Mouse (Mus musculus): ENCODE measurements around the gene Lrrc32. TPM values are rescaled to one million over a fixed set of nuclear protein-coding genes. Genes with fewer than 3 reads are reported as not detected.

Lrrc32 gene
- polyA plus RNA-seq (2016; fragmentation: Nextera tagmentation; extraction: Ambion mirVana), result 4.1 and 4.3 TPM in 2 replicates

GRCm38 (mm10) chr7:98489131-98489530, at the start of gene Lrrc32:
TSS of gene Lrrc32 (plus strand) at chr7:98489283.
- Histone ChIP-seq H3K27me3 (peaks cover 40% of the 10 kb centered on the region), H3K4me2 (replicated peaks) (peak within 1 kb of the TSS; percentile 81), H3K36me3 (no peaks in the 10 kb centered on the region), H3K4me3 (peak within 1 kb of the TSS; percentile 49), H3K9me3 (no peaks in the 10 kb centered on the region), H3K4me1 (peaks cover 12% of the 10 kb centered on the region), H3K9ac (replicated peaks) (peak within 1 kb of the TSS; percentile 57), H3K27ac (replicated peaks) (no peak within 1 kb of the TSS)
- WGBS, result 56% methylated on average over 6 of the region's 6 CpGs
- ATAC-seq (ENCODE audit: low FRiP score, low read depth), result no peak

GRCm38 (mm10) chr7:98439956-98440466, 49.1 kb upstream of the Lrrc32 start, which contains the start of gene Gucy2d:
TSS of gene Gucy2d (plus strand) at chr7:98440416.
- Histone ChIP-seq H3K36me3 (no peaks in the 10 kb centered on the region), H3K4me2 (replicated peaks) (no peak within 1 kb of the TSS), H3K27ac (replicated peaks) (no peak within 1 kb of the TSS), H3K9me3 (no peaks in the 10 kb centered on the region), H3K4me3 (no peak within 1 kb of the TSS), H3K27me3 (no peaks in the 10 kb centered on the region), H3K4me1 (no peaks in the 10 kb centered on the region), H3K9ac (replicated peaks) (no peak within 1 kb of the TSS)
- ATAC-seq (ENCODE audit: low FRiP score, low read depth), result no peak
- 58% methylated on average over 10 of the region's 10 CpGs for WGBS

GRCm38 (mm10) chr7:98446873-98447272, 42.2 kb upstream of the Lrrc32 start:
- H3K27ac ChIP-seq (replicated peaks), result no peak overlapping the region
- H3K9me3 ChIP-seq, result no peaks in the 10 kb centered on the region
- H3K4me3 ChIP-seq, result no peak overlapping the region
- no peaks in the 10 kb centered on the region for H3K27me3 ChIP-seq
- no peak overlapping the region for H3K4me2 ChIP-seq (replicated peaks)
- ATAC-seq (ENCODE audit: low FRiP score, low read depth), result no peak
- WGBS, result 81% methylated on average over 3 of the region's 3 CpGs
- no peaks in the 10 kb centered on the region for H3K4me1 ChIP-seq
- no peak overlapping the region for H3K9ac ChIP-seq (replicated peaks)
- H3K36me3 ChIP-seq, result no peaks in the 10 kb centered on the region

- Histone ChIP-seq H3K27ac (replicated peaks) (no peak overlapping the region), H3K36me3 (no peaks in the 10 kb centered on the region), H3K9me3 (no peaks in the 10 kb centered on the region), H3K4me3 (no peak overlapping the region), H3K9ac (replicated peaks) (no peak overlapping the region), H3K4me2 (replicated peaks) (no peak overlapping the region), H3K27me3 (no peaks in the 10 kb centered on the region), H3K4me1 (no peaks in the 10 kb centered on the region)
- 65% methylated on average over 11 of the region's 11 CpGs for WGBS
- no peak for ATAC-seq (ENCODE audit: low FRiP score, low read depth)
Measured at GRCm38 (mm10) chr7:98447585-98448308, 41.3 kb upstream of the Lrrc32 start.

- no peaks in the 10 kb centered on the region for H3K27me3 ChIP-seq
- H3K9me3 ChIP-seq, result no peaks in the 10 kb centered on the region
- H3K27ac ChIP-seq (replicated peaks), result no peak overlapping the region
- 93% methylated on average over 5 of the region's 5 CpGs for WGBS
- no peaks in the 10 kb centered on the region for H3K4me1 ChIP-seq
- H3K9ac ChIP-seq (replicated peaks), result no peak overlapping the region
- no peak overlapping the region for H3K4me3 ChIP-seq
- no peak overlapping the region for H3K4me2 ChIP-seq (replicated peaks)
- ATAC-seq (ENCODE audit: low FRiP score, low read depth), result no peak
- no peaks in the 10 kb centered on the region for H3K36me3 ChIP-seq
Measured at GRCm38 (mm10) chr7:98448309-98448630, 40.8 kb upstream of the Lrrc32 start.

- H3K4me3 ChIP-seq, result no peak overlapping the region
- no peak overlapping the region for H3K9ac ChIP-seq (replicated peaks)
- H3K4me2 ChIP-seq (replicated peaks), result no peak overlapping the region
- no peaks in the 10 kb centered on the region for H3K36me3 ChIP-seq
- no peaks in the 10 kb centered on the region for H3K9me3 ChIP-seq
- H3K27ac ChIP-seq (replicated peaks), result no peak overlapping the region
- ATAC-seq (ENCODE audit: low FRiP score, low read depth), result no peak
- no peaks in the 10 kb centered on the region for H3K27me3 ChIP-seq
- WGBS, result 91% methylated on average over 9 of the region's 9 CpGs
- H3K4me1 ChIP-seq, result no peaks in the 10 kb centered on the region
Measured at GRCm38 (mm10) chr7:98449696-98450095, 39.4 kb upstream of the Lrrc32 start.

GRCm38 (mm10) chr7:98454397-98455120, 34.5 kb upstream of the Lrrc32 start:
- Histone ChIP-seq H3K4me2 (replicated peaks) (no peak overlapping the region), H3K9ac (replicated peaks) (no peak overlapping the region), H3K36me3 (no peaks in the 10 kb centered on the region), H3K27me3 (no peaks in the 10 kb centered on the region), H3K4me3 (no peak overlapping the region), H3K4me1 (peaks cover 3% of the 10 kb centered on the region; the same call in 1 of the 2 replicates), H3K9me3 (no peaks in the 10 kb centered on the region), H3K27ac (replicated peaks) (no peak overlapping the region)
- no peak for ATAC-seq (ENCODE audit: low FRiP score, low read depth)
- 79% methylated on average over 10 of the region's 10 CpGs for WGBS

- Histone ChIP-seq H3K4me2 (replicated peaks) (no peak overlapping the region), H3K27me3 (no peaks in the 10 kb centered on the region), H3K9me3 (no peaks in the 10 kb centered on the region), H3K4me1 (no peaks in the 10 kb centered on the region), H3K4me3 (no peak overlapping the region), H3K36me3 (no peaks in the 10 kb centered on the region), H3K9ac (replicated peaks) (no peak overlapping the region), H3K27ac (replicated peaks) (no peak overlapping the region)
- ATAC-seq (ENCODE audit: low FRiP score, low read depth), result no peak
- 77% methylated on average over 7 of the region's 7 CpGs for WGBS
Measured at GRCm38 (mm10) chr7:98460319-98460718, 28.8 kb upstream of the Lrrc32 start.

GRCm38 (mm10) chr7:98469089-98469488, 20.0 kb upstream of the Lrrc32 start:
- Histone ChIP-seq H3K36me3 (no peaks in the 10 kb centered on the region), H3K4me3 (no peak overlapping the region), H3K4me2 (replicated peaks) (no peak overlapping the region), H3K27me3 (no peaks in the 10 kb centered on the region), H3K27ac (replicated peaks) (no peak overlapping the region), H3K9ac (replicated peaks) (no peak overlapping the region), H3K9me3 (no peaks in the 10 kb centered on the region), H3K4me1 (no peaks in the 10 kb centered on the region)
- ATAC-seq (ENCODE audit: low FRiP score, low read depth), result no peak
- 71% methylated on average over 3 of the region's 3 CpGs for WGBS

GRCm38 (mm10) chr7:98472529-98472928, 16.6 kb upstream of the Lrrc32 start:
- Histone ChIP-seq H3K27ac (replicated peaks) (no peak overlapping the region), H3K36me3 (no peaks in the 10 kb centered on the region), H3K9ac (replicated peaks) (no peak overlapping the region), H3K4me2 (replicated peaks) (no peak overlapping the region), H3K27me3 (no peaks in the 10 kb centered on the region), H3K4me3 (no peak overlapping the region), H3K4me1 (no peaks in the 10 kb centered on the region), H3K9me3 (no peaks in the 10 kb centered on the region)
- no peak for ATAC-seq (ENCODE audit: low FRiP score, low read depth)
- 86% methylated on average over 2 of the region's 2 CpGs for WGBS

GRCm38 (mm10) chr7:98474558-98474957, 14.5 kb upstream of the Lrrc32 start:
- ATAC-seq (ENCODE audit: low FRiP score, low read depth), result no peak
- WGBS, result 82% methylated on average over 1 of the region's 1 CpGs
- no peaks in the 10 kb centered on the region for H3K4me1 ChIP-seq

GRCm38 (mm10) chr7:98477153-98477552, 11.9 kb upstream of the Lrrc32 start:
- Histone ChIP-seq H3K27ac (replicated peaks) (no peak overlapping the region), H3K27me3 (peaks cover 2% of the 10 kb centered on the region; the same call in 1 of the 2 replicates), H3K4me2 (replicated peaks) (no peak overlapping the region), H3K9ac (replicated peaks) (no peak overlapping the region), H3K36me3 (no peaks in the 10 kb centered on the region), H3K4me3 (no peak overlapping the region), H3K9me3 (no peaks in the 10 kb centered on the region), H3K4me1 (0 out of 2 replicates have a peak, but pooled peaks cover 3% of the 10 kb centered on the region)
- no peak for ATAC-seq (ENCODE audit: low FRiP score, low read depth)
- WGBS, result 87% methylated on average over 4 of the region's 4 CpGs

More at GRCm38 (mm10) chr7:98474558-98474957, 14.5 kb upstream of the Lrrc32 start:
- Histone ChIP-seq H3K9me3 (no peaks in the 10 kb centered on the region), H3K27ac (replicated peaks) (no peak overlapping the region), H3K4me3 (no peak overlapping the region), H3K9ac (replicated peaks) (no peak overlapping the region), H3K4me2 (replicated peaks) (no peak overlapping the region), H3K27me3 (no peaks in the 10 kb centered on the region; the same call in 1 of the 2 replicates), H3K36me3 (no peaks in the 10 kb centered on the region)
